Mouse (Mus musculus) urinary bladder, postnatal 36 days (tissue): ENCODE measurements at regions not wholly inside any gene's neighbourhood (a gene's known extent, or its start where the extent isn't known, plus 50 kb on each side); places are given as distances from the start of the nearest gene placed in this dataset.

ENCODE experiments used
- DNase-seq, 2 experiments: peaks; one replicate each; pipeline ENCODE4 v3.0.0; 2022; ENCODE audit warnings: low spot score in 2 of 2, mixed read lengths in 1 of 2

DNA sequence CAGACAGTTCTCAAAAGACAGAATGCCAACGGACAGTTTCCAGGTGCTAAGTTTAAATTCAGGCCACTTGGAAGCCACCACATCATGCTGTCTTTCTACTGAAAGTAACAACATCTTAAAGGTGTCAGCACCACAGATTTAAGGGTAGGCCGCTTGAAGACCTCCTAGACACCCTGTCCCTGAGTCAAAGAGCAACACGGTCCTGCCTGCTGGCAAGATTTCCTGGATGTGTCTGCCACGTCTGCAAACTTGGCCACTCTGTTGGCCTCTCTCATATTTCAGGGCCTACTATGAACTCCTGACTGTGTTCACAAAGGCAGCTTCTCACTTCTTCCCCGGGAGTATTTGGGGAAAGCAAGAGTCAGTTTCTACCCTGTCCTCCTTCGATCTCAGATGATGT lies 194.7 kb upstream of the Esrrg start:
- no peak for DNase-seq

DNA sequence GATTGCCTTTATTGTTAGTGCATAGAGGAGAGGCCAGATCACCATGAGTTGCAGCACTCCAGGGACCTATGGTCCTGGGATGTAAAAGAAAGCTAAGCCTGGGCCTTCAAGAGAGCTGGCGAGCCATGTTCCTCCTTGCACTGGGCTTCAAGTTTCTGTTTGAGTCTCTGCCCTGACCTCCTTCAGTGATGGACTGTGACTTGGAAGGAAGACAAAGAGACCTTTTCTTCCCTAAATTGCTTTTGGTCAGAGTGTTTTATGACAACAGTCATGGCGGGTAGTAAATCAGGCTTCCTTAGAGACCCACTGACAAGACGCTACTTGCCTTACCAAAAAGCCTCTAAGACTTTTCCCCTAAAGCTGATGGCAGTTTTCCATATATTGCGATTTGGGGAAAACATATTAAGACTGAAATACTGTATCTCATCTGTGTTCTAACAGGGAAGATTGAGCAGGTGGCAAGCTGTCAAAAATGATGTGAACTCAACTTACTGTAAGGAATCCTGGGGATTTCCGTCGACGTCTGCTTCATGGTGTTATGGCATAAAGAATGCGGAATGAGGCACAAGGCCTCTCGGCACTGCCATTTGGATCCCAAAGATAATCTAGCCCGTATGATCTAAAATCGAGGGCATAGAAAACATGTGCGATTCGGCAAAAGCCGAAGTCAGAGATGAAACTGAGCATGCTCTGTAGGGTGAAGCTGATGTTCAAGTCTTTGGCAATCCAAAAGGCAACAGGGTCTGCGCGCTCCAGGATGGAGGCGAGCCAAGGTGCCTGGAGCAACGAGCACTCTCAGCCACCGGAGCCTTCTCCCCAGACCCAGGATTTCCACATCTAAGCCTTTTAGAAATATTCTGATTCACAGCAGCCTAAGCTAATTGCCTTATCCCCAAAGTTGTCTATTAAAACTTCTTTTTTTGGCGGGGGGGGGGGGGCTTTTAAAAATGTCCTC lies 190.1 kb upstream of the Esrrg start:
- peak in 1 of 2 experiments; percentile 8 for DNase-seq

DNA sequence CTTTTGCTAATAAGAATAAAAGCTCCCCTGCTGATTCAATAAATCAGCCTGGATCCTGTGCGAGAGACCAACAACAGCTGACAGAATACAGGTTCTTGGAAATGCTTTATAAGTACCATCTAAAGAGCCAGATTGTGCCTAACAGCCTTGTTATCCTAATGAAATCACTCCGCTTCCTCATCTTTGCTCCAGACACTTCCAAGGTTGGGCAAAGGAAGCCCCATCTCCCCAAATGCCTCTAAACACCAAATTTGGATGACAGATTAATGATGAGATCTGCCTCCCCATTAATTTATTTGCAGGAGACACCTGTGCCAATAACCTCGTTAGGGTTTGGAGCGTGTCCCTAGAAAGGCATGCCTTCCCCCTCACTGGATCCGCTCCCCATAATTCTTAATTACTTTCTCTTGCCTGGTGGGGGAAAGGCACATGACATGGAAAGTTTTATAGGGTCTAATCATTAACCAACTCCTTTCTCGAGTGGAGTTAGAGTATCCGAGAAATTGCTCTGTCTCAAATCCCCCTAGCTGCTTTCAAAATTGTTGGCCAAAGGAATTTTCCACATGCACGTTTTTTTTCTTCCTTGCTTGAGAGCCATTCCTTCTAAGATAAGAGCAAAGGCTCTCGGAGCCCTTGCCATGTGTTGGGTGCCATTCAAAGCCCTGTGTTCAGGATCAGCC lies 179.9 kb upstream of the Esrrg start:
- no peak for DNase-seq

DNA sequence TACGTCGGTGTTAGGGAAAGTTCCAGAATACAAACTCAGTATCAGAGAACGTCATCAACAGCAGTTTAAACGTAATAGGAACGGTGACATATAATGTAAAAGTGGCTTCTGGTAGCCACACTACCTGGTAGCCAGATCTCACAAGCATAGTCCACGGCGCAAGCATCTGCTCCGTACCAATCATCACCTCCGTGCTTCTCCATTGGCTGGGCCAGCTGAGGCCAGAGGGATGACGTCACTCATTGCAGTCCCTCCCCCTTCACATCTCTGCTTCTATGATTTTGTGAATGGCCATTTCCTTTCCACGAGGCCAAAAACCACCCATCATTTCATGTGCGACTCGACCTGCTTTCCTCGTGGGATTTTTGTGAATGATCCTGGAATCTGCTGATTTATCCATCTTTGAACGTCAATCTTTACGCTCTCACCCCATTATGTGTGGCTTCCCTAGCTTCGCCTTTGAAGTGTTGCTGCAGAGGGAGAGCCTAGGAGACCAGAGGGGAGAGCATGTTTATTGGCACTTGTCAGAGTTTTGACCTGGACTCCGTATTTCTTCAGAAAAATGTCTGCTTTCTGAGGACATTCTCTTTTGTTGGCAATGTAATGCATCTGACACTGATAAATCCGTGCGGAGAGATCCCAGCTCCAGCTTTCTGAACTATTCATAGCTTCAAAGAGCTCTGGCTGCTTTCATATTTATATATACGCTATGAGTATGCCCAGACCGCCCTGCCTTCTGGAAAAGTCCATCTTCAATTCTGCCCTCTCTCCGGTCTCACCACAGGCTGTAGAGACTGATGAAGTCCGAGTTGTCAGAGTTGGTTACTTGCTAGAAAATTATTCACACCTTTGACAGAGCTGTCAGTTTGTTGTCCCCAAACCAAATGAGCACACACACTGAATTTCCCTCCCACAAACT lies 174.6 kb upstream of the Esrrg start:
- no peak for DNase-seq

DNA sequence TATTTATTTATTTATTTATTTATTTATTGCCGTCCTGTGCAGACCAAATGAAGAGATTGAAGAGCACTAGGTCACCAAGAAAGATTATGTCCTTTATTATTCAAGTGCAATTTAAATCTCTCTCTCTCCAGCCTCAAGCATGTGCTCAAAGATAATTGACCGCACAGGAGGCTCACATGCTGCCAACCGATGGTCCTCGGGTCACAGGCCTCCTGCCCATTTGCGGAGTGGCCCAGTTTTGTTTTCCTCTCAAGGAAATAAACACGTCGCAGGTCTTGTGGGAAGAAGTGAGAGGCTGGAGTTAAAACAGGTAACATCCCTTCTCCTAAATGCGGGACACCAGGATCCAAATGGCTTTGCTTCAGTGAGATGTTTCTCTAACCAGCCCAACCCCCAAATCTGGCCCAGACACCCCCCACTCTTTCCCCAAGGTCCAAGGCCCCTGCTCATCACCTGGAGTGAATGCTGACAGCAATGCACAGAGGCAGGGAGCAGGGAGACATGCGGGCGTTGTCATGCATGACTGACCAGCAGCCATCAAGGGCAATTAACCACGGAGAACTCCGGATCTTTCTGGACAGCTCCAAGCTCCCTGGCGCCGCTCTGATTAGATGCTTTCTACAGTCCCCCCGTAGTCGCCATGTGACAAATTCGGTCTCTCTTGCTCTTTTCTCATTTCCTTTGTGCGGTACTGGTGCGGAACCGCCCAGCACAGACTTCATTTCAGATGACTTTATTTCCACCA lies 169.2 kb upstream of the Esrrg start:
- no peak for DNase-seq

- no peak for DNase-seq
Observed at GRCm38 (mm10) chr1:187441668-187442193, 166.9 kb upstream of the Esrrg start.

GRCm38 (mm10) chr1:187446511-187446910 lies 162.1 kb upstream of the Esrrg start:
- DNase-seq: no peak

- DNase-seq: peak; percentile 53 to 58
Observed at GRCm38 (mm10) chr1:187448173-187448572, 160.4 kb upstream of the Esrrg start.

- DNase-seq: no peak
Observed at GRCm38 (mm10) chr1:187450106-187450505, 158.5 kb upstream of the Esrrg start.

- peak; percentile 4 to 17 for DNase-seq
Observed at GRCm38 (mm10) chr1:187452189-187452588, 156.4 kb upstream of the Esrrg start.

DNA sequence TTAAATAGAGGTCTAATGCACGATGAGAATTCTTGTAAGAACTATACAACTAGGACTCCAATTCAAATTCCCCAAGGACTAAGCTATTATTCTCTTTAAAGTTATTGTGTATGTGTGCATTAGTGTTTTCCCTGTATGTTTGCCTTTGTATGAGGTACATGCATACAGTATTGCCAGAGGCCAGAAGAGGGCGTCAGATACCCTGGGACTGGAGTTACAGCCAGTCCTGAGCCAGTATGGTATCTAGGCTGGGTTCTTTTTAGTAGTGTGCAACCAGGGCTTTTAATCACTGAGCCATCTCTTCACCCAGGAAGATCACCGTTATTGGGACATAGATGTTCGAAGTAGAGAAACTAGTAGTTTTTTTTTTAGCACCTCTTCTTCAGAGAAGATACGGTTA lies 154.2 kb upstream of the Esrrg start:
- DNase-seq: no peak

- no peak for DNase-seq
Observed at GRCm38 (mm10) chr1:187484821-187485220, 123.8 kb upstream of the Esrrg start.

GRCm38 (mm10) chr1:187487948-187488690 lies 120.5 kb upstream of the Esrrg start:
- no peak for DNase-seq

- DNase-seq: no peak
Observed at GRCm38 (mm10) chr1:187489452-187489851, 119.1 kb upstream of the Esrrg start.

DNA sequence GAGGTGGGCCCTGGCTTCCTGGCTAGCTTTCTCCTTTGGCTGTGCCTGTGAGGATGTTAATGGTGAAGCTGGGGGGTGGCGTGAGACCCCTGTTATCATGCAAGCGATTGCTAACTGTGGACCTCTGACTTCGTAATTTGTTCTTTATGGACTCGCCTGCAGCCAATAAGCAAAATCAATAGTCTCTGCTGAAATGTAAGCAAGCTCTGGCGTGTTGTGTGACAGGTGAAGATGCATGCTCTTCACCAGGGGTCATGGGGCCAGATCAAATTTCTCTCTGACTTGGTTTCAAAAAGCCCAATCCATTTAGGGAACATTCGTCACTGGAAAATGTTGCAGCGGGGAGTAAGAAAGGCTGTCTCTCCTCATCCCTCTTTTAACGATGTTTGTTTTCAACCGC lies 103.2 kb upstream of the Esrrg start:
- DNase-seq: no peak

- DNase-seq: no peak
Observed at GRCm38 (mm10) chr1:187507217-187507616, 101.4 kb upstream of the Esrrg start.

GRCm38 (mm10) chr1:187531349-187531922 lies 77.2 kb upstream of the Esrrg start:
- no peak for DNase-seq

- DNase-seq: no peak
Observed at GRCm38 (mm10) chr1:187536263-187536662, 72.3 kb upstream of the Esrrg start.

- no peak for DNase-seq
Observed at GRCm38 (mm10) chr1:187556718-187557117, 51.9 kb upstream of the Esrrg start.
